Mouse (Mus musculus): Measurements from ENCODE around the gene Slc38a10. TPM values are rescaled to one million over a fixed set of nuclear protein-coding genes. Genes with fewer than 3 reads are reported as not detected.

Slc38a10 gene
- polyA plus RNA-seq, 1 experiment from 2014 or later = 94.5 TPM

GRCm38 (mm10) chr11:120110554-120110953 lies 40.6 kb downstream of the Slc38a10 start:
- H3K27ac ChIP-seq = no peak overlapping the region
- no peak for ATAC-seq (ENCODE audit: low FRiP score, low read depth)
- no peak overlapping the region for H3K9ac ChIP-seq
- peaks cover 60% of the 10 kb centered on the region for H3K36me3 ChIP-seq
- H3K4me1 ChIP-seq = peaks cover 36% of the 10 kb centered on the region
- 55% methylated on average over 7 of the region's 7 CpGs for WGBS
- no peak overlapping the region for H3K4me3 ChIP-seq
- no peaks in the 10 kb centered on the region for H3K9me3 ChIP-seq
- peaks cover 4% of the 10 kb centered on the region; the same call in 1 of the 2 replicates for H3K27me3 ChIP-seq
- no peak overlapping the region for H3K4me2 ChIP-seq (replicated peaks)

- Histone ChIP-seq H3K9me3 (no peaks in the 10 kb centered on the region), H3K36me3 (peaks cover 61% of the 10 kb centered on the region), H3K4me1 (peaks cover 28% of the 10 kb centered on the region), H3K27ac (no peak overlapping the region), H3K9ac (peak overlapping the region; percentile 27; the same call in 1 of the 2 replicates), H3K27me3 (peaks cover 4% of the 10 kb centered on the region; the same call in 1 of the 2 replicates), H3K4me2 (replicated peaks) (no peak overlapping the region), H3K4me3 (no peak overlapping the region)
- ATAC-seq (ENCODE audit: low FRiP score, low read depth) = peak; percentile 26; the same call in 1 of the 2 replicates
- 46% methylated on average over 14 of the region's 14 CpGs for WGBS
These were observed 41.5 kb downstream of the Slc38a10 start for GRCm38 (mm10) chr11:120109558-120110210.

DNA sequence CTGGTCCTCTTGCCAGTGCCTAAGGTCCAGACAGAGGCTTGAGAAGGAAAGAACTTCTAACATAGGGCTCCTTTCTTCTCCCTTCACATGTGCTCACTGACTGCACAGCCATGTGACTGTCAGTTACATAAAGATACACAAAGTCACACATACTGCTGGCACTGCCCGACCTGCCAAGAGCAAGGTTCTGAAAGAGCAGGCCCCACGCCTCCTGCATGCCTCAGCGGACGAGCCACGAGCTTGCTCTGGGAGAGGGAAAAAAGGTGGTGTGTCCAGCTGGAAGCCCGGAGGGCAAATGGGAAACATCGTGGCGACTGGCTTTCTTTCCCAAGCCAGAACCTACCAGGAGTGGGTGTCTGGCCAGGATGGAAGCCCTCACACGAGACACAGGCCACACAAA lies 43.4 kb downstream of the Slc38a10 start:
- peaks cover 24% of the 10 kb centered on the region for H3K4me1 ChIP-seq
- peaks cover 2% of the 10 kb centered on the region; the same call in 1 of the 2 replicates for H3K27me3 ChIP-seq
- H3K27ac ChIP-seq = no peak overlapping the region
- H3K36me3 ChIP-seq = peaks cover 60% of the 10 kb centered on the region
- H3K9me3 ChIP-seq = no peaks in the 10 kb centered on the region
- WGBS = 80% methylated on average over 9 of the region's 9 CpGs
- peak overlapping the region; percentile 31; the same call in 1 of the 2 replicates for H3K9ac ChIP-seq
- no peak overlapping the region for H3K4me2 ChIP-seq (replicated peaks)
- no peak overlapping the region for H3K4me3 ChIP-seq
- no peak for ATAC-seq (ENCODE audit: low FRiP score, low read depth)

DNA sequence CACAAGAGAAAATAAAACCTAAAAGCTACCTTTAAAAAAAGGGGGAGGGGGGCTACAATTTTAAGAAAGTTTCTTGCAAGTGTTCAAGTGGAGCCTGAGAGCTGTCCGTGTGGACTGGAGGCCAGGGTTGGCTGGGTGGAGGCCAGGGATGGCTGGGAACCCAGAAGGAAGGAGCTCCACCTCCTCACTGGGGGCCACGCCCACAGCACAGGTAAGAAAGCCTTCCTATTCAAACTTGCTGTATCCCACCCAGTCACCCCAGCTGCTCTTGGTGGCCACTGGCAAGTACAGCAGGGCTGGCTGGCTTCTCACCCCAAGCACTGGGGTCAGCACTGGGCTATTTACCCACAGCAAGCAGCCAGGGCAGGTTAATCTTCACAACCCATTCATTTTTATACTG lies 44.1 kb downstream of the Slc38a10 start:
- ATAC-seq (ENCODE audit: low FRiP score, low read depth) = no peak
- H3K27me3 ChIP-seq = no peaks in the 10 kb centered on the region
- no peaks in the 10 kb centered on the region for H3K9me3 ChIP-seq
- peaks cover 53% of the 10 kb centered on the region for H3K36me3 ChIP-seq
- WGBS = 74% methylated on average over 2 of the region's 2 CpGs
- no peak overlapping the region for H3K4me2 ChIP-seq (replicated peaks)
- no peak overlapping the region for H3K27ac ChIP-seq
- peak overlapping the region; percentile 14; the same call in 1 of the 2 replicates for H3K9ac ChIP-seq
- peaks cover 24% of the 10 kb centered on the region for H3K4me1 ChIP-seq
- no peak overlapping the region for H3K4me3 ChIP-seq

GRCm38 (mm10) chr11:120103431-120103997 lies 47.6 kb downstream of the Slc38a10 start:
- no peak overlapping the region for H3K4me2 ChIP-seq (replicated peaks)
- no peak for ATAC-seq (ENCODE audit: low FRiP score, low read depth)
- WGBS = 93% methylated on average over 3 of the region's 3 CpGs
- no peak overlapping the region for H3K9ac ChIP-seq
- H3K4me3 ChIP-seq = no peak overlapping the region
- no peak overlapping the region for H3K27ac ChIP-seq
- no peaks in the 10 kb centered on the region for H3K9me3 ChIP-seq
- peaks cover 13% of the 10 kb centered on the region for H3K4me1 ChIP-seq
- peaks cover 48% of the 10 kb centered on the region for H3K36me3 ChIP-seq
- H3K27me3 ChIP-seq = no peaks in the 10 kb centered on the region

DNA sequence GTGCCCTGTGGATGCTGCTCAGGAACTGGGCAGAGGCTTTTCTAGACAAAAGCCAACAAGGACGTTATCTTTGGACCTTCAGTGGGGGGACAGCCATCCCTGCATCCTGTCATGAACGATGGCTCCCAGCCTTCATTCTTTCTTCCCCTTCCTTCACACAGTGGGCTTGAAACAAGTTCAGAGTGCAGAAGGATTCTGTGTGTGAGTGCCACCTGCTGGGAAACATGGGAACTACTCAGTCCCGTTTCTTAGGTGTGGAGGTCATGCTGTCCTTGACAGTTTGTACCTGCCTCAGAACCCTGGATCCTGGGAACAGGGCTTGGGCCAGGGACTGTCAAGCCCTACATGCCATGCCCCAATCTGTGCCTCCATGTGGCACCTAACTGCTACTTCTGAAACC lies 50.1 kb downstream of the Slc38a10 start:
- Histone ChIP-seq H3K36me3 (peaks cover 40% of the 10 kb centered on the region), H3K27me3 (no peaks in the 10 kb centered on the region), H3K9ac (no peak overlapping the region), H3K4me1 (peaks cover 22% of the 10 kb centered on the region), H3K4me2 (replicated peaks) (no peak overlapping the region), H3K4me3 (no peak overlapping the region), H3K27ac (no peak overlapping the region), H3K9me3 (no peaks in the 10 kb centered on the region)
- ATAC-seq (ENCODE audit: low FRiP score, low read depth) = no peak
- WGBS = 6% methylated on average over 3 of the region's 3 CpGs

- H3K4me2 ChIP-seq (replicated peaks) = peak within 1 kb of the TSS; percentile 97
- H3K4me3 ChIP-seq = peak within 1 kb of the TSS; percentile 87
- H3K4me1 ChIP-seq = peaks cover 22% of the 10 kb centered on the region
- peak within 1 kb of the TSS; percentile 92 for H3K9ac ChIP-seq
- WGBS = under 1% methylated on average over 77 of the region's 77 CpGs
- no peaks in the 10 kb centered on the region for H3K27me3 ChIP-seq
- peak; percentile 98 for ATAC-seq (ENCODE audit: low FRiP score, low read depth)
- peak within 1 kb of the TSS; percentile 94 for H3K27ac ChIP-seq
- peaks cover 40% of the 10 kb centered on the region for H3K36me3 ChIP-seq
- no peaks in the 10 kb centered on the region for H3K9me3 ChIP-seq
These were observed 52.3 kb downstream of the Slc38a10 start, which contains the start of the genes Tepsin and Ndufaf8 for GRCm38 (mm10) chr11:120098588-120099511. Gene Tepsin (minus strand): TSS chr11:120098731. Gene Ndufaf8 (plus strand): TSS chr11:120098928.

DNA sequence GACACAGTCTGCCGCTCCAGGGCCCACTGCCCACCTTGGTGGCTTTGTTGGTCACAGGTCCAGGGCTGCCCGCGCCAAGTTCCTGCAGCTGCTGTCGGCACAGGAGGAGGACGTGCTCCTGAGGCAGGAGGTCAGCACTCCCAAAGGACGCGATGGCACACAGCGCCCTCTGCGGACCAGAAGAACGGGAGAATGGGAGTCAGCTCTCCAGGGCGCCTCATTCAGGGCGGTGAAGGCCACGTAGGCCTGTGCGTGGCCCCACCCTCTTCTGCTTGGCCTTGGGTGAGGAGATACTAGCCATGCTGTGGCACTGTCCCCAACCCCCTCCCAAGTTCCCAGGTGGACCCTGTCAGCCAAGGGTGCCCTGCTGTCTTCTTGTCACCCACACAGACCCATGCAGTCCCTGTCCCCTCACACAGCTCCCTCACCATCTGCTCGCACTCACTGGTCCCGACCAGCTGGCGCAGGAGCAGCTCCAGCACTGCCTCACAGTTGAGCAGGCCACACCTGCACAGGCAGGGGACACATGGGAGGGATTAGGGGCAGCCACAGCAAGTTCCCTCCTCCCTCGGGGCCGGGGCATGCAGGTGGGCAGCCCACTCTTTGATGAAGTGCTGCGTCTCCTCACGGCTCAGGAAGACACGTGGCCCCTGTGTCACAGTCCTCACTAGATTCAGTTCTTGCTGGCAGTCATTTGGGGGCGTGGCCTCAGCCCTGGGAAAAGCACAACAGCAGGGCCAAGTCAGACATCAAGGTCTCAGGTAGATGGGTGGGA lies 58.1 kb downstream of the Slc38a10 start:
- H3K4me2 ChIP-seq (replicated peaks) = no peak overlapping the region
- 73% methylated on average over 23 of the region's 23 CpGs for WGBS
- H3K9ac ChIP-seq = no peak overlapping the region
- H3K36me3 ChIP-seq = peaks cover 68% of the 10 kb centered on the region
- H3K27me3 ChIP-seq = no peaks in the 10 kb centered on the region
- peaks cover 8% of the 10 kb centered on the region for H3K4me1 ChIP-seq
- ATAC-seq (ENCODE audit: low FRiP score, low read depth) = no peak
- H3K9me3 ChIP-seq = no peaks in the 10 kb centered on the region
- no peak overlapping the region for H3K27ac ChIP-seq
- H3K4me3 ChIP-seq = no peak overlapping the region

GRCm38 (mm10) chr11:120090661-120091060 lies 60.5 kb downstream of the Slc38a10 start:
- Histone ChIP-seq H3K9me3 (no peaks in the 10 kb centered on the region), H3K27me3 (no peaks in the 10 kb centered on the region), H3K4me1 (peaks cover 5% of the 10 kb centered on the region), H3K27ac (no peak overlapping the region), H3K4me3 (no peak overlapping the region), H3K9ac (no peak overlapping the region), H3K36me3 (peaks cover 55% of the 10 kb centered on the region), H3K4me2 (replicated peaks) (no peak overlapping the region)
- WGBS = 90% methylated on average over 4 of the region's 4 CpGs
- ATAC-seq (ENCODE audit: low FRiP score, low read depth) = no peak

GRCm38 (mm10) chr11:120086702-120087152 lies 64.4 kb downstream of the Slc38a10 start, which contains the start of gene Cep131:
Gene Cep131 (minus strand): TSS chr11:120086827.
- Histone ChIP-seq H3K9me3 (no peaks in the 10 kb centered on the region), H3K36me3 (peaks cover 39% of the 10 kb centered on the region), H3K4me3 (peak within 1 kb of the TSS; percentile 86), H3K4me1 (peaks cover 10% of the 10 kb centered on the region), H3K9ac (peak within 1 kb of the TSS; percentile 93), H3K27ac (peak within 1 kb of the TSS; percentile 77), H3K27me3 (no peaks in the 10 kb centered on the region), H3K4me2 (replicated peaks) (peak within 1 kb of the TSS; percentile 76)
- peak; percentile 99 for ATAC-seq (ENCODE audit: low FRiP score, low read depth)
- under 1% methylated on average over 42 of the region's 42 CpGs for WGBS
